Mouse (Mus musculus) heart, adult 2 months (tissue): ENCODE results near the gene Kpna7. TPM values are rescaled to one million over a fixed set of nuclear protein-coding genes. Genes with fewer than 3 reads are reported as not detected.

Source experiments
- DNase-seq, 2 experiments: peaks; one replicate each; pipeline ENCODE4 v3.0.0; 2021
- H3K27ac ChIP-seq: fragments of 200-600 bp; 2 replicates; pipeline ENCODE4 v1.8.1; 2022
- H3K27me3 ChIP-seq: fragments of 200-500 bp; 2 replicates; pipeline ENCODE4 v1.6.1; 2012; ENCODE audit warnings: mild to moderate bottlenecking, low read length, inconsistent platforms, mixed read lengths; ENCODE audit not compliant: control insufficient read depth, insufficient read depth
- H3K36me3 ChIP-seq: fragments of 200-500 bp; 2 replicates; pipeline ENCODE4 v1.6.1; 2012; ENCODE audit warnings: low read length, inconsistent platforms; ENCODE audit not compliant: control insufficient read depth, insufficient read depth
- H3K4me1 ChIP-seq: fragments of 200-500 bp; 2 replicates; pipeline ENCODE4 v1.6.1; 2011; ENCODE audit warnings: low read length; ENCODE audit not compliant: control insufficient read depth, insufficient read depth
- H3K4me3 ChIP-seq: fragments of 200-600 bp; 2 replicates; pipeline ENCODE4 v1.8.1; 2022
- H3K79me2 ChIP-seq: fragments of 200-500 bp; replicated peaks from 2 replicates; pipeline ENCODE4 v1.6.1; 2012; ENCODE audit warnings: mild to moderate bottlenecking, inconsistent platforms, low read length, moderate library complexity, mixed read lengths; ENCODE audit not compliant: control insufficient read depth, insufficient read depth
- H3K9ac ChIP-seq: fragments of 200-500 bp; 2 replicates; pipeline ENCODE4 v1.6.1; 2012; ENCODE audit warnings: low read depth, mild to moderate bottlenecking, control low read depth, inconsistent platforms, low read length, mixed read lengths
- CTCF ChIP-seq: fragments of 200-600 bp; IDR thresholded peaks from 2 replicates; pipeline ENCODE4 v1.8.1; 2022; ENCODE audit warnings: antibody characterized with exemption, mild to moderate bottlenecking, moderate library complexity
- EP300 ChIP-seq: fragments of 200-500 bp; IDR thresholded peaks from 2 replicates; pipeline ENCODE4 v1.6.1; 2011; ENCODE audit warnings: low read depth, low read length, control low read depth; ENCODE audit not compliant: insufficient read depth
- POLR2A ChIP-seq: fragments of 200-500 bp; IDR thresholded peaks from 2 replicates; pipeline ENCODE4 v1.6.1; 2011; ENCODE audit warnings: mild to moderate bottlenecking, low read depth, low read length, control low read depth; ENCODE audit not compliant: insufficient read depth
- WGBS: fragments of 180-500 bp; shearing (Covaris S2); methylation state at CpG from one replicate; pipeline ENCODE4 v1.1.7; 2018; 5-methylcytosine and 5-hydroxymethylcytosine counted together
- intact Hi-C: fragments of 180-260 bp; cut with DNase I; formaldehyde crosslinking; loops from one replicate; pipeline ENCODE4 v1.15.1; 2025
- polyA plus RNA-seq: library from polyadenylated mRNA; depleted of rRNA; stranded (reverse); fragments of >200 nt; gene quantifications from 2 replicates; pipeline ENCODE4 v1.2.3, GENCODE M21; 2012
- total RNA-seq, 2 experiments: library from RNA; stranded (reverse); gene quantifications; 2 replicates each; pipeline ENCODE4 v1.2.3; 2021

Kpna7 gene
- total and polyA plus RNA-seq, 3 experiments: not detected

DNA sequence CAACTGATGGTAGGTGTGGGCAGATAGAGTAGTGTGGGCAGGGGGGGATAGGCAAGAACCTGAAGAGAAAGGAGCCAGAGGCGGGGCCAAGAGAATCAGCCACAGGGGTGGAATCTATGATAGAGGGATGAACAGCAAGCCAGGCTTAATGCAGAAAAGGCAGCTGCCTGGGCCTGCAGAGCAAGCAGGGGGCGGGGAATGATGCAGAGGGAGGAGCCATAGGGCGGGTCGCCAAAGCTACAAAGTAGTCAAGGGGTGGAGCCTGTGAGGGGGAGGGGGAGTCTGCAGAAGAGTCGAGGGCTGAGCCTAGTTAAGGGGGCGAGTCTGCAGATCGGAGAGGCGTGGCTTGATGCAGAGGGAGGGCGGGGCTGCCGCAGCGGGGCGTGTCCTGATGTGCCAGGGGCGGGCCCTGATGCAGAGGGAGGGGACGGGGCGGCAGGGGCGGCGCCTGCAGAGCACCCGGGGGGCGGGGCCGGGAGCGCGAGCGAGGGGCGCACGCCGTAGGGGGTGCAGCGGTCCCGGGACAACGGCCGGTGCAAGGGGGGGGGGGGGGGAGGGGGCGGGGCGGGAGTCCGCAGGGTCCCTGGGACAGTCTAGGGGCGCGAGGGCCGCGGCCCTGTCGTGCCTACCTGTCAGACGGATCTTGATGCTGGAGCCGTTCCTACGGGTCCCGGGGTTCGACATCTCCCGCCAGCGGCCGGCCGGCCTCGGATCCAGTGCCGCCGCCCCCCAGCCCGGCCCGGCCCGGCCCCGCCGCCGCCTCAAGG, 118.8 kb downstream of the Kpna7 start:
- WGBS: 4% methylated on average over 31 of the region's 56 CpGs

DNA sequence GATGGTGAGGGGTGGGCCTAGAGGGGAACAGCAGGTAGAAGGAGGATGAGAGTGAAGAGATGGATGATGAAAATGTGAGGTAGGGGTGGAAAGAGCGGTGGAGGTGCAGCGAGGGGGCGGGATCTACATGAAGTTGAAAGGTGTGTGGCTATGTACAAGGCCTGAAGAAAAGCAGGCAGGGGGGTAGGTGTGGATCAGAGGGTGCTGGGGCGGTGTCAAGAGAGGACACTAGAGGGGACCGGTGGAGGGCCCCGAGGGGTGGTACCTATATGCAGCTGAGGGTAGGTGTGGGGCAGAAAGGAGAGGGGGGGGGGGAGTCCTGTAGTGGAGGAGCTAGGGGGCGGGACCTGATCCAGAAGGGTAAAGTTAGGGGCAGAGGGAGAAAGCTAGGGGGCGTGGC, 119.4 kb downstream of the Kpna7 start:
- Histone ChIP-seq H3K9ac (no peak overlapping the region), H3K27me3 (no peaks in the 10 kb centered on the region), H3K79me2 (peaks cover 3% of the 10 kb centered on the region), H3K27ac (no peak overlapping the region), H3K4me3 (no peak overlapping the region), H3K4me1 (peaks cover 22% of the 10 kb centered on the region), H3K36me3 (peaks cover 3% of the 10 kb centered on the region; the same call in 1 of the 2 replicates)
- DNase-seq: no peak
- TF ChIP-seq EP300: no peak
- TF ChIP-seq CTCF: no peak
- TF ChIP-seq POLR2A: no peak
- WGBS: 53% methylated on average over 8 of the region's 8 CpGs
- intact Hi-C loops: loop anchor here (2.0 kb wide), 1 partner anchor 16 kb away; no protein-coding TSS in a partner anchor

More for the DNA sequence above, 118.8 kb downstream of the Kpna7 start:
- Histone ChIP-seq H3K36me3 (peaks cover 3% of the 10 kb centered on the region; the same call in 1 of the 2 replicates), H3K27ac (peak overlapping the region; percentile 88), H3K27me3 (no peaks in the 10 kb centered on the region), H3K4me1 (peaks cover 20% of the 10 kb centered on the region), H3K4me3 (peak overlapping the region; percentile 69), H3K79me2 (peaks cover 3% of the 10 kb centered on the region), H3K9ac (peak overlapping the region; percentile 93)
- intact Hi-C loops: loop anchor here (2.0 to 5.0 kb wide), 3 partner anchors 16 to 88 kb away; no protein-coding TSS in a partner anchor
- peak; percentile 86 to 88 for DNase-seq
- TF ChIP-seq POLR2A (no peak), EP300 (no peak), CTCF (no peak)

DNA sequence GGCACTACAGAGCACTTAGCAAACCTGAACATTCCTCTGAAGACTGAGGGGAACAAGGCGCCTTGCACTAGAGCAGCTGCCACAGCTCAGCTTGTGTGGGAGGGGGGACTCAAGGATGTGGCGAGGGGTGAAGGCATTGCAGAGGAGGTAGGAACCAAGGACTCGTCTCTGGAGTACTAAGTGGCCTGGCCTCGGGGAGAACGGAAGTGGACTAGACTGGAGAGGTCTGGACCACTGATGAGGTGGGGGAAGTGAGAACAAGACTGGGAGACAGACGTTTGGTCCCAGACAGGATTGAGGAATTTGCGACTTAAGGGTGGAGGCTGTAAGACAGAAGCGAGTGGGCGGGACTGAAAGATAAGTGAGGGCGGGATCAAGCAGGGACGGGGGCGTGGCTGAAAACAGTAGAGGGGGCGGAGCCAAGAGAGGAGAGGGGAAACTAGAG, 120.0 kb downstream of the Kpna7 start:
- intact Hi-C loops: loop anchor here (2.0 kb wide), 1 partner anchor 15 kb away; no protein-coding TSS in a partner anchor
- H3K9ac ChIP-seq: no peak overlapping the region
- peak; percentile 66 to 71 for DNase-seq

DNA sequence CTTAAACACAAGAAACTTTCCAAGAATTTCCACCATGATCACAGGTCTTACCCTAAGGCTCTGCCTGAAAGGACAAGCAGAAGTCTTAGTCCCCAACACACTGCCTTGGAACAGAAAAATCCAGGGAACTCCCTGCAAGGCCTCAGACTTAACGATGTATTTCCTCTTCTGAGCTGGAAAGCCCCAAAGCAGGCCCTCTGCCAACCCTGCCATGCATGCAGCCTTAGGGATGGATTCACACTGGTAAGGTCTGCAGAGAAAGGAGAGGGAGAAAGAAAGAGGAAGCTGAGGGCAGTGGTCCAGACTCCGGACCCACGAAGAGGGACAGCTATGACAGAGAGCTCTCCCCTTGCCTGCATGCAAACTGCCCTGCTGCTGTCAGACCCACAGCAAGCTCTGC, 120.4 kb downstream of the Kpna7 start:
- WGBS: 18% methylated on average over 3 of the region's 3 CpGs

More for the DNA sequence above, 120.0 kb downstream of the Kpna7 start:
- peaks cover 3% of the 10 kb centered on the region for H3K79me2 ChIP-seq
- 17% methylated on average over 13 of the region's 13 CpGs for WGBS
- H3K27me3 ChIP-seq: no peaks in the 10 kb centered on the region
- peaks cover 23% of the 10 kb centered on the region for H3K4me1 ChIP-seq
- H3K4me3 ChIP-seq: 0 out of 2 replicates have a peak overlapping the region, but pooled peaks have one; percentile 10
- TF ChIP-seq POLR2A: no peak
- TF ChIP-seq EP300: no peak
- TF ChIP-seq CTCF: no peak
- peak overlapping the region; percentile 62 for H3K27ac ChIP-seq
- H3K36me3 ChIP-seq: peaks cover 3% of the 10 kb centered on the region; the same call in 1 of the 2 replicates

DNA sequence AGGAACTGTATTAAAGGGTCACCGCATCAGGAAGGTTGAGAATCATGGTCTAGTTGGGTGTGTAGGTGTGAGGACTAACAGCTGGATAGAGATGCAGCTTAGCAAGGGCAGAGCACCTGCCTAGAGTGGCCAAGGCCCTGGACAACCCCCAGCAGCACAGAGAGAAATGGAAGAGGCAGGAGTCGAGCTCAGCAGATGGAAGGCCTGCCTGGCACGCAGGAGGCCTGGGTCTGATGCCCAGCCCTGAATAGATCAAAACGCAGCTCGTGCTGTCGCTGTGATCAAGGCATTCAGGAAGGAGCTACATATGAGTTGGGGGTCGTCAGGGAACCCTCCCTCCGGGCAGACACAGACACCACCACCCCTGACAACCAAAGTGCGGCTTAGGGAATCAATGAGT, 125.6 kb downstream of the Kpna7 start:
- intact Hi-C loops: no loop called here
- 61% methylated on average over 9 of the region's 9 CpGs for WGBS
- no peak for DNase-seq
- TF ChIP-seq CTCF (no peak), EP300 (no peak), POLR2A (no peak)
- Histone ChIP-seq H3K27me3 (no peaks in the 10 kb centered on the region), H3K4me3 (no peak overlapping the region), H3K27ac (no peak overlapping the region), H3K79me2 (peaks cover 12% of the 10 kb centered on the region), H3K9ac (no peak overlapping the region), H3K36me3 (peaks cover 3% of the 10 kb centered on the region; the same call in 1 of the 2 replicates), H3K4me1 (peaks cover 24% of the 10 kb centered on the region)

More for the DNA sequence above, 120.4 kb downstream of the Kpna7 start:
- Histone ChIP-seq H3K36me3 (peaks cover 3% of the 10 kb centered on the region; the same call in 1 of the 2 replicates), H3K4me3 (no peak overlapping the region), H3K4me1 (peaks cover 23% of the 10 kb centered on the region), H3K27me3 (no peaks in the 10 kb centered on the region), H3K79me2 (peaks cover 5% of the 10 kb centered on the region), H3K9ac (no peak overlapping the region), H3K27ac (peak overlapping the region; percentile 62)
- intact Hi-C loops: no loop called here
- TF ChIP-seq CTCF (no peak), POLR2A (no peak), EP300 (no peak)
- peak; percentile 32 to 39 for DNase-seq

DNA sequence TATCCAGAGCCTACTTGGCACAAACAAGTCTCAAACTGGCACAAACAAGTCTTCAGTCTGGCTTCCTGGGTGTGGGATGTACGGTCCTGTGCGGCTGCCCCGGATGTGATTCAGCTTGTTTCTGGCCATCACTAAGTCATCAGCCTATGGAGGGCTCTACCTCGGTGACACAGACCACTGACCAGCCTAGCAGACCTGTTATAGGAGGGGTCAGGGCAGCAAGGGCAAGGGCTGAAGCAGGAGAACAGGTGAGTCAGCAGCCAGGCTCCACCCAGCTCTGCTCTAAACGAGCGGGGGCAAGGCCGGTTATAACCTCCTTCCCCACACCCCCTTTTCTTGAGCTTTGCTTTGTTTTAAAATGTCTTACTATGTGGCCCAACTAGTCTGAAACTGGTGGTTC, 129.4 kb downstream of the Kpna7 start:
- Histone ChIP-seq H3K79me2 (peaks cover 13% of the 10 kb centered on the region), H3K9ac (no peak overlapping the region), H3K4me3 (no peak overlapping the region), H3K27me3 (no peaks in the 10 kb centered on the region), H3K27ac (no peak overlapping the region), H3K4me1 (peaks cover 16% of the 10 kb centered on the region), H3K36me3 (no peaks in the 10 kb centered on the region; the same call in 1 of the 2 replicates)
- DNase-seq: no peak
- WGBS: 51% methylated on average over 7 of the region's 7 CpGs
- intact Hi-C loops: no loop called here
- no peak for TF ChIP-seq CTCF
- TF ChIP-seq POLR2A: no peak
- no peak for TF ChIP-seq EP300
